ENCODE assay signal across 23 mouse cellular contexts in the genomic region with DNA sequence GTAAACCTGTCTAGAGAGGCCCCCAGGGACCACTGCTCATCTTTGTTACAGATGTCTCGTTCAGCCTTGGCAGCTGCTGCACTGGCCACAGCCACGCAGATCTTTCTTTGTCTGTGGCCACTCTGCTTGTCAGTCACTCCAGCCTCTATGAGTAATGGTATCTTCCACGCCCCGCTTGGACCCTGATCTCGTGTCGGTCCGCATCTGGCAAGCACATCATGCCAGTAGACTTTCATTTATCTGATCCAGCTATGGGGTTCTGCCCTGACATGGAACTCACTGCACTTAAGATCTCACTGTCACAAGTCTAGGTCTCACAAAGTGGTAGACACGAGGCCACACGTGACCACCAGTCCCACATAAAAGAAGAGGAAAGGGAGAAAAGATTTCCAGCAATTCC.
"Had no signal": no experiment of that assay in that cellular context is flagged by ENCODE, and none has a peak within 500 bp of the region (broad histone marks: within the 10 kb centered on the region; RNA-seq: fewer than 3 reads in every experiment).

No protein-coding gene starts in this region.

- H3K36me3 ChIP-seq: limb, embryonic 12.5 days; limb, embryonic 15.5 days; midbrain, embryonic 10.5 days; midbrain, embryonic 13.5 days; neural tube, embryonic 12.5 days; neural tube, embryonic 15.5 days; stomach, embryonic 15.5 days had no signal

- H3K27me3 ChIP-seq: limb, embryonic 12.5 days; limb, embryonic 15.5 days; neural tube, embryonic 12.5 days; neural tube, embryonic 15.5 days; stomach, embryonic 15.5 days had no signal

- H3K4me3 ChIP-seq: layer of hippocampus, adult 2 months; limb, embryonic 12.5 days; limb, embryonic 15.5 days; midbrain, embryonic 10.5 days; midbrain, embryonic 13.5 days; neural tube, embryonic 12.5 days; neural tube, embryonic 15.5 days; stomach, embryonic 15.5 days had no signal

- DNase-seq: kidney, adult 18-20 months; kidney, postnatal 25 days; layer of hippocampus, adult 9-11 months; liver, postnatal 0 days; lung, embryonic 14.5 days; right cerebral cortex, adult 18-20 months; right cerebral cortex, postnatal 14 days; right cerebral cortex, postnatal 4 days; spleen, adult 18-20 months; thymus, postnatal 25 days had no signal

- H3K9ac ChIP-seq: limb, embryonic 12.5 days; limb, embryonic 15.5 days; liver, embryonic 14.5 days; liver, postnatal 0 days; lung, embryonic 14.5 days; midbrain, embryonic 13.5 days; neural tube, embryonic 12.5 days; neural tube, embryonic 15.5 days; stomach, embryonic 15.5 days had no signal

- H3K4me1 ChIP-seq: limb, embryonic 15.5 days; midbrain, embryonic 13.5 days; neural tube, embryonic 12.5 days; neural tube, embryonic 15.5 days; stomach, embryonic 15.5 days had no signal

- ATAC-seq: liver, postnatal 0 days; lung, postnatal 0 days; midbrain, embryonic 13.5 days had no signal

- H3K4me2 ChIP-seq: limb, embryonic 12.5 days; limb, embryonic 15.5 days; liver, embryonic 11.5 days; lung, embryonic 14.5 days; midbrain, embryonic 13.5 days; neural tube, embryonic 12.5 days; neural tube, embryonic 15.5 days; stomach, embryonic 15.5 days had no signal

- H3K27ac ChIP-seq: kidney, postnatal 0 days; layer of hippocampus, adult 2 months; limb, embryonic 12.5 days; limb, embryonic 15.5 days; liver, embryonic 14.5 days; macrophage; midbrain, embryonic 10.5 days; midbrain, embryonic 13.5 days; neural tube, embryonic 12.5 days; neural tube, embryonic 15.5 days; stomach, embryonic 15.5 days had no signal

- H3K9me3 ChIP-seq: limb, embryonic 12.5 days; limb, embryonic 15.5 days; midbrain, embryonic 10.5 days; midbrain, embryonic 13.5 days; neural tube, embryonic 12.5 days; neural tube, embryonic 15.5 days; stomach, embryonic 15.5 days had no signal
